Mouse (Mus musculus) granulocyte monocyte progenitor cell, adult 5-6 weeks (primary cell): ENCODE data around the gene Prcd. TPM values are rescaled to one million over a fixed set of nuclear protein-coding genes. Genes with fewer than 3 reads are reported as not detected.

Experiments used
- ATAC-seq: replicated peaks from 2 replicates; pipeline ENCODE4 v1.8.0; 2016; ENCODE audit warnings: mild to moderate bottlenecking, moderate TSS enrichment, inconsistent platforms; ENCODE audit not compliant: poor library complexity, severe bottlenecking
- total RNA-seq, 2 experiments: library from RNA; stranded (forward) in 1 of 2; stranded (reverse) in 1 of 2; fragments of 200-712, 200-1000 nt in 1 of 2; fragments of >200 nt in 1 of 2; fragmentation: Nextera tagmentation in 1 of 2; gene quantifications; 2 replicates each; pipeline ENCODE4 v1.2.3; 2014 to 2017

Prcd gene
- total RNA-seq, 2 experiments from 2014 or later, result not detected

DNA sequence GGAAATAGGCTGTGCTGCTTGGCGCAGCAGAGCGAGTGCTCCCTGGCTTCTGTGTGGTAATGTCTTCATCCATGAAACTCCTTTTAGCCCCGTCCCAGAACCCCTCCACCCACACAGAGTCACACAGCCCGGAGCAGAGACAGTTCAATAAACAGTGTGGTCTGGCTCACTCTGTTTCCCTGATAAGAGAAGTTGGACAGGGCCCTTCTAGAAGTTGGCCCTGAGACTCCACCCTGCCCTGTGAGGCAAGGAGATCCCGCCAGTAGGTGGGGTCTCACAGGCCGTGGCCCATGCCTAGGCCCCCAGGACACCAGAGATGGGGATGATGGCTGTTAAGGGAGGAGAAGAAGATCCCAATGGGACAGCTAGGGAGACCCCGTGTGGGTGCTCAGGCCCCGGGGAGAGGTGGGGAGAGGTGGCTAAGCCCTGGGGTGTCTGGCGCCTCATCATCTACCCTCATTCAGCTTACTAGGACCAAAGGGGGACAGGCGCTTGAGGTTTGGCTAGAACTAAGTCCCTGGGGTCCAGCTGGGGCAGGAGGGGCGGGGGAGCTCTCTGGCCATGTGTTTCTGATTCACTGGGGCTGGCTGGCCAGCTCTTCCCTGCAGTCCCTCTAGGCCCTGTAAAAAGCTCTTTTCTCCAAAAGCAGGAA is 5.9 kb upstream of the Prcd start:
- ATAC-seq, result no peak

GRCm38 (mm10) chr11:116648213-116648921 is 5.0 kb upstream of the Prcd start:
- no peak for ATAC-seq

GRCm38 (mm10) chr11:116648976-116649375 is 4.4 kb upstream of the Prcd start:
- no peak for ATAC-seq

DNA sequence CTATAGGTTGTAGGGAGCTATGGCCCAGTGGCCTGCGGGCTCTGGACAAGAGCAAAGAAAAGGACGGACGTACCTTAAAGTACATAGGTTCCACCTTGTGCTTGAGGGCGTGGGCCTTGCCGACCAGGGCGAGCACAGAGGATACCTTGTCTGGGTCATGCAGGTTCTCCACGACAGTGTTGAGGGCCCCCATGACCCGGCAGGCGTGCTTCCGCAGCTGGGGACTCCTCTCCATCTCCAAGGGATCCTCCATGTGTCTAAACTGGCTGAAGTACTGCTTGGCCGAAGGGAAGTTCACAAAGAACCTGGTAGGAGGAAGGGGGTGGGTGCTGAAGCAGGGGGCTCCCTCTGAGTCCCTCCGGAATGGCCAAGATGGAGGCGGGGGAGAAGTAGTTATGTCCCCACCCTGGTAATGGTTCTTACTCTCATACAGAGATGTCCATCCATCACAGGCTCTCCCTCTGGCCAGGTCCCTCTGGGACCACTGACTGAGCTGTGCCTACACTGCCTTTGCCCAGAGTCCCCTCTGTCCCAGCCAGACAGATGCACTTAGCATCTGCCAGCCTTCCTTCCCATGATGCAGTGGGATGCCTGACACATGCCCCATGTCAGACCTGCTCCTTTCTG is 3.5 kb upstream of the Prcd start:
- ATAC-seq, result no peak

- ATAC-seq, result no peak
Observed at GRCm38 (mm10) chr11:116650811-116651210, 2.5 kb upstream of the Prcd start.

- ATAC-seq, result no peak
Observed at GRCm38 (mm10) chr11:116651339-116651738, 2.0 kb upstream of the Prcd start.

- ATAC-seq, result no peak
Observed at GRCm38 (mm10) chr11:116652330-116653098, 820 bp upstream of the Prcd start.

DNA sequence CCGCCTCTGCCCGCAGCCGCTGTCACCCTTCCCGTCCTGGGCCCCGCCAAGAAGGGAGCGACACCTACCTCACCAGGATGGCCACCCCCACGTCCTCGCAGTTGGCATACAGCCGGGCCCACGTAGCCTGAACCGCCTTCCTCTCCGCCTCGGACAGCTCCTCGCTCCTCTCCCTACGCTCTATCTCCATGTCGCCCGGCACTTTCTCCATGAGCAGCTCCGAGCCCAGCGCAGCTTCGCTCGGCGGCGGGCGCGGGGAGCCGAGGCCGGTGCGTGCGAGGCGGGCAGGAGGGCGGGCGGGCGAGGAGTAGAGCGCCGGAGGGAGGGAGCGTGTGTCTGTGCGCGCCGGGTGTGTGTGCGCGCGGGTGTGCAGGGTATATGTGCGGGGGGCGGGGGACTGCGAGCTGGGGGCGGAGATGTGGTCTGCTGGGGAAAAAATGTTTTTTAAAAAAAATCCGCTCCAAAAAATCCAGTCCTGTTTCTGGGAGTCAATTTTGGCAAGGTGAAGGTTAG is 431 bp downstream of the Prcd start:
- ATAC-seq, result no peak

- no peak for ATAC-seq
Observed at GRCm38 (mm10) chr11:116654255-116654821, 1.0 kb downstream of the Prcd start, which contains the start of gene Cygb. Cygb (minus strand) TSS chr11:116654313.

- ATAC-seq, result no peak
Observed at GRCm38 (mm10) chr11:116656348-116657191, 3.2 kb downstream of the Prcd start.

DNA sequence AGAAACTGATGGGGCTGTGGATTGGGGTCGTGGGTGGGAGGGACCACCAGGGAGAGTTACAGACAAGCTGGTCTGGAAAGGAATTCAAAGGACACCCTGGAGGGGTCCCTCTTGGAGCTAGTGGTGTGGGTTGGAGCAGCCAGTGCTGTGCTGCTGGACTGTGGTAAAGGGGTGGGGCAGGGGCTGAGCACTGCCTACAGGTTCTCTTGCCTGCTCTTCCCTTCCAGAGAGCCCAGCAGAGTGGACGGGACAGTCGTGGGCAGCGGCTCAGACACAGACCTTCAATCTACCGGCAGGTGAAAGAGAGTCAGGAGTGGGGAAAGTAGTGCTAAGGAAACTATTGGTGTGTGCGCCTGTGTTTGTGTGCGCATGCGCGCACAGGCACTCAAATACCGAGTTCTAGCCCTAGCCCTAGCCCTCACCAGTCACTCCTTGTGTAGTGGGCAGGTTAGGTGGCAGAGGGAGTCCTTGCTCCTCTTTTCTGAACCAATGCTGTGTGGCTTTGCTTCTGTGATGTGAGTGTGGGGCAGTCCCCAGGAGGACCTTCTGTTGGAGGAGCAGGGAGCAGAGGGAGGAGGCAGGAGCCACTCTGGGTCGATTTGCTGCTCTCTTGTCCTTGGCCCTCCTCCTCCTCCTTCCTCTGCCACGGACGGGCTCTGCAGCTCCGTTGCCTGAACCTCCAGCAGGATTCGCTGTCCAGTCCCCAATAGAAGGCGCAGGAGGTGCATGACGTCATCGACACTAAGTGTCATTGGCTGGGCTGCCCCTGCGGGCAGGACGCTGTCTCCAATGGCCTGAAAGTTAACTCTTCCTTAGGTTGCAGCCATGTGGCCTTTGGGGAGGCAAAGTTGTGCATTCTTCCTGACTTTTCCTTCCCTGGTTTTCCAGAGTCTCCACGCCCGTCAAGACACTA is 4.2 kb downstream of the Prcd start:
- peak; percentile 87 for ATAC-seq

DNA sequence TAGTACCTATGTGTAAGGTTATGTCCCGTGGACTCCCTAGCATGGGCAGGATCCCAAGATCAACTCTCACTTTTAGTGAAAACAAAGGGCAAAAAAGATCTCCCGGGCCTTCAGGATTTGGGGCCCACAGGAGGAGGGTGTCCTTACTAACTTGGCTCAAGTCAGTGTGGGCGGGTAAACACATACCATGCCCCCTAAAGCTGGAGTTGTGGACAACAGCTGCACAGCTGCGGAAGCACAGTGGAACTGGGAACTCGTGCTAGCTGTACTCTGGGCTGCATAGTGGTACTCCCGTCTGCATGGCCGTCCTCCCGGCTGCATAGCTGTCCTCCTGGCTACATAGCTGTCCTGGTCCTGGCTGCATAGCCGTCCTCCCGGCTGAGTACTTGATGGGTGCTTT is 4.9 kb downstream of the Prcd start:
- ATAC-seq, result no peak

GRCm38 (mm10) chr11:116659027-116659621 is 5.8 kb downstream of the Prcd start:
- ATAC-seq, result no peak

DNA sequence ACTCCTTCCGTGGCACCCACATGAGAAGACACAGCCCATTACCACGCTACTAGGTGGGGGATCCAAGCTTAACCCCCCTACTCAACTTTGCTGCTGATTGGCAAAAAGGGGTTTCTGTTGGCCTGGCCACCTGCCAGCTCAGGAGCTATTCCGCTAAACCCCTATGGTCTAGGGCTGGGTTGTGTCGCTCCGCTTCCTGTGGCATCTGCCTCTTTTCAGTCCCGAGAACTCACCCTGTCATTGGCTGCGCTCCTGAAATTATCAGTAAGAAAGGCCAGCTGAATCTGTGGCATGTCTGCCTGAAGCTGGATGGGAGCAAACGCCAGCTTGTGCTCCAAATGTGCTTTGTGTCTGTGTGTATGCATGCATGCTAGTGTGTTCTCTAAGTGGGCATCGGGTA is 6.8 kb downstream of the Prcd start:
- no peak for ATAC-seq

GRCm38 (mm10) chr11:116661291-116661947 is 8.1 kb downstream of the Prcd start:
- ATAC-seq, result no peak

GRCm38 (mm10) chr11:116661948-116662377 is 8.6 kb downstream of the Prcd start:
- ATAC-seq, result no peak

DNA sequence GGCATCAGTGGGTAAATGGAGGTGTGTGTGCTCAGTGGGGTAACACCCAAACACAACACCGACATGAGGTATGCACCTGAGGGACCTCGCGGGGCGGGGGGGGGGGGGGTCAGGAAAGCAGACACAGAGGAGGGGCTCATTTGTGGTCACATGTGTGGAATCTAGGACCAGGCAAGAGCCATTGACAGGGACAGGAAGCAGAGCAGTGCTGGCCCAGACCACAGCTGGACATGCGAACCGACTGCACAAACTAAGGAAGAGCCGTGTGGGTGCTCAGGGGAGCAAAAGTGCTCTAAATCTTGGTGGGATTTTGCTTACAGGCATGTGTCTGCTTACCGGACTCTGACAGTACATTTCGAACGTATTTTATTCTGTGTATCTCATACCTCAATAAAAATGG is 12.0 kb downstream of the Prcd start:
- no peak for ATAC-seq
